Mouse (Mus musculus) embryo, embryonic 9.5 days (tissue): ENCODE data around the gene Zic1.
A peak's percentile ranks its signal among the peaks of the same experiment; 100 is the strongest.

Experiments
- DNase-seq: peaks from one replicate; pipeline ENCODE4 v3.0.0-alpha.2; 2017; ENCODE audit errors: extremely low spot score

Zic1 gene

DNA sequence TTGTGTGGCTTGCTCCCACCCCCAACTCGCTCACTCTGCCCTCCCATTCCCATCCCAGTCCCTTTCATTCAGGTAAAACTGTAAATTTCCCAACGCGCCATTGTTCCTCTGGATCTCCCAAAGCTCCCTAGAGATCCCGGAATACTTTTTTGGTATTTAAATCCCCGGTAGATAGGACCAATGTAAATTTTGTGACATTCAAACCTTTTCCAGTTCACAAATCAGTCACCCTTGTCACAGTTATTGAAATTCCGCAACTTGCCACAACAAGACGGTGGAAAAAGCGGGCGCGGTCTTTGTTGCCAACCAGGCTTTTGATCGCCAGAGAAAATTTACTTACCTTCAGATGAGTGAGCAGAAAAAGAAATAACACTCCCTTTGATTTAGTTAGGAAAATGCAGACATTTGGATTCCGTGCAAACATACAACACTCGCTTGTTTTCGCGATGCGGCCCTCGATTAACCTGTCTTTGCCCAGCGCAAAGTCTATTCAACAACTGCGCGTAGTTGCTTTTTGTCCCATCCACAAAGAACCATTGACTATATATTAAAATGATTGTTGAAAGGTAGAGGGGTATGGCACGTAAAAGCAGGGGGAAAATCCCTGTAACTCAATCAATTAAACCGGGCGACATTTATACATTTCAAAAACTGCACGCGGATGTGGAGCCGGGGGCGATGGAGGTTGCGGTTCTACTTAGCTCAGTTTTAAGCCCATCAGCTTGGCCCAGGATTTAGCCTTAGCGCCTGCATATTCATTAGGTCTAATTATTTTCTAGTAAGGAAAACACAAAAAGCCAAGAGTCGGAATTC is 1.6 kb upstream of the Zic1 start:
- DNase-seq: no peak

DNA sequence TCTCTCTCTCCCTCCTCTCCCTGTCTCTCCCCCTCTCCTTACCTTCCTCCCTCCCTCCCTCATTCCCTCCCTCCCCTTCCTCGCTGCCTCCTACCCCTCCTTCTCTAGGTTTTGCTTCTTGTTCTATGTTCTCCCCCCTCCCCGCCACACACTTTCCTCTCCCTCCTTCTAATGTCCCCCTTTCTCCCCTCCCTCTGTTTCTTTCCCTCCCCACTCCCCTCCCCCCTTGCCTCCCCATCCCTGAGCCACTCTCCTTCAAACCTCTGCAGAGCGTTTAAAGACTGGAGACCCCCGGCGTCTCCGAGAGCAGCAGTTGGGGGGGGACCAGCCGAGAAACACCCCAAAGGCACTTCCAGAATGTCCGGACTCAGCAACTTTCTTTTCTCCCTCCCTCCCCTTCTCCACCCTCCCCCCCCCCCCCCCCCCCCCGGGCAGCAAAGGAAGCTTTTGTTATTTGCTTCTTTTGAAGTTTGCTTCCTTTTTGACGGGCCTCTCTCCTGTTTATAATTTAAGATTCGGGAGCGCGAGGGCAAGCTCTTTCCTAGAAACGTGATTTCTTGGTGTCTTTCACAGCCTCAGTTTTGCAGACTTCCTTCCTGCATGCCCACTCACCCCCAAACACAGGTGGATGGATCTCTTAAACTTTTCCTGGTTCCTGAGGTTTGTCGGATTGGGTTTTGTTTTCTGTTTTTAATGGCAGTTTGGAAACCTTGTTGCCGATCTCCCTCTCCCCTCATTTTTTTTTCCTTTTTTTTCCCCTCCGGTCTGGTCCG is 802 bp upstream of the Zic1 start:
- DNase-seq: no peak

DNA sequence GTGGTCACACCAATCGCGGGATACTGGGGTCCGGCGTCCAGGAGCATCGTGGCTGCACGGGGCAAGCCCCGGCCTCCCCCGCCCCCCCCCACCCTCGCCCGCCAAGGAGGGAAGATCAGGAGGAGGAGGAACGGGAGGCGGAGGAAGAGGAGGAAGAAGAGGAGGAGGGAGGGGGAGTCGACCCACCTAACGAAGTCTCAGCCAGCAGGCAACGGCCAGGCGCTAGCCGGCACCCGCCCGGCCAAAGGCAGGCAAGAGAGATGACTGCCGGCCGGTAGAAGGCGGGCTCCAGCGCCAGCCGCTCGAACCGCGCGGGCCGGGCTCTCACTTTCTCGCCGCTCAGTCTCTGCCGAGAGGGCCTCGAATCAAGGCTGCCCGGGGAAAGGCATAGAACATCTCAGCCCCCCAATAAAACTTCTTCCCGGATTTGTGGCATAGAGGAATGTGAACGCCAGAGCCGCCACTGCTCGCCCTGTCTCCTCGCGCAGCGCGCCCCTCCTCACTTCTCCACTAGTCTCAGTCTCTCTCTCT is 574 bp downstream of the Zic1 start:
- peak; percentile 76 for DNase-seq

DNA sequence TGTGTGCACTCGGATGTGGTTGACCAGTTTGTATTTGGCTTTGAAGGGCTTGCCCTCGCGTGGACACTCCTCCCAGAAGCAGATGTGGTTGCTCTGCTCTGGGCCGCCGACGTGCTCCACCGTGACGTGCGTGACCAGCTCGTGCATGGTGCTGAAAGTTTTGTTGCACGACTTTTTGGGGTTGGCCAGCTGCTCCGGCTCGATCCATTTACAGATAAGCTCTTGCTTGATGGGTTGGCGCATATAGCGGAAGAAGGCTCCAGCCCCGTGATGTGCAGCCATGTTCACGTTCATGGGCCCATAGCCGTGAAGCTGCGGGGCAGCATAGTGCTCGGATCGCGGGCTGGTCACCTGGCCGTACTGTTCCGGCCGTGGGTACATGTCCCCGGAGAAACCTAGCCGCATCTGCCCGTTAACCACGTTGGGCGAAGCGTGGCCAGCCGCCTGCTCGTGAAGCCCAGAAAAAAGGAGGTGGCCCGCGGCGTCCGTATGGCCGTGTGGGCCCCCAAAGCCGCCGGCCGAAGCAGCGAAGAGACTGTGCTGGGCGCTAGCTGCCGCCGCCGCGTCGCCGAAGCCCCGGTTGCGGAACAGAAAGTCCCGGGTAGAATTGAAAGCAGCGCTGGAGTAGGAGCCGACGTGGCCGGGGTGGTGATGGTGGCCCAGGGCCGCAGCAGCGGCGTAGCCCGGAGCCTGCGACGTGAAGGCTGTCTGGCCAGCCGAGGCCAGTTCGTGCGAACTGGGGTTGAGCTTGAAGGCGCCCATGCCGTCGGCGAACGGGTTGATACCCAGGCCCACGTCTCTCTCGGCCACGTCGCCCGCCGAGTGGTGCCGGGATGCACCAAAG is 1.3 kb downstream of the Zic1 start:
- peak; percentile 68 for DNase-seq

GRCm38 (mm10) chr9:91363814-91364126 is 1.8 kb downstream of the Zic1 start:
- DNase-seq: no peak

DNA sequence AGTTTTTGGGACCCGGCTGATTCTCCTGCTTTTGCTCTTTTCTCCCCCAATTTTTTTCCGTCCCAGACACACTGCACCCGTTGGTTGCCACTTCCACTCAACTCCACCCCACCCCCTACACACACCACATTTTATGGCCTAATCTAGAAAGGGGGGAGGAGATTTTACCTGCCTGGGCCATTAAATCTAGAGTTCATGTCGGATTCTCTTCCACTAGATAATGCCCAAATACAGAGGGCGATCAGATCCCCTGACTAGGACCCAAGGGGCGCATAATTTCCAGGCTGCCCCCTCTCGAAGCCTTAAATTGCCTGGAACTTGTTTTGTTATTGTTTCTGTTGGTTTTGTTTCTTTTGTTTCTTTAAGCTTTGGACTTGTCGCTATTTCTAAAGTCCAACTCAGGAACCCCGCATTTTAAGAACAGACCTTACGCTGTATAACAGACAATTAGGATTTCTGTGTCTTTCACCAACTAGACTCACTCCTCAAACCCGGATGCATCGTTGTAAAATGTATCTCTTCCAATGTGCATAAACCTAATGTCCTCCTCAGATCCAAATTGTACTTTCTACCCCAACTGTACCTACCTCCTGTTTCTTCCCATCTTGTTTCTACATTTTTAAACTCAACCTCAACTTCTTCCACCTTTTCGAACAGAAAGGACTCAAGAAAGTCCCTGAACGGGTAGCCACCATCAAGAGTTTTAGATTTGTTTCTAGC is 2.4 kb downstream of the Zic1 start:
- DNase-seq: peak; percentile 46

DNA sequence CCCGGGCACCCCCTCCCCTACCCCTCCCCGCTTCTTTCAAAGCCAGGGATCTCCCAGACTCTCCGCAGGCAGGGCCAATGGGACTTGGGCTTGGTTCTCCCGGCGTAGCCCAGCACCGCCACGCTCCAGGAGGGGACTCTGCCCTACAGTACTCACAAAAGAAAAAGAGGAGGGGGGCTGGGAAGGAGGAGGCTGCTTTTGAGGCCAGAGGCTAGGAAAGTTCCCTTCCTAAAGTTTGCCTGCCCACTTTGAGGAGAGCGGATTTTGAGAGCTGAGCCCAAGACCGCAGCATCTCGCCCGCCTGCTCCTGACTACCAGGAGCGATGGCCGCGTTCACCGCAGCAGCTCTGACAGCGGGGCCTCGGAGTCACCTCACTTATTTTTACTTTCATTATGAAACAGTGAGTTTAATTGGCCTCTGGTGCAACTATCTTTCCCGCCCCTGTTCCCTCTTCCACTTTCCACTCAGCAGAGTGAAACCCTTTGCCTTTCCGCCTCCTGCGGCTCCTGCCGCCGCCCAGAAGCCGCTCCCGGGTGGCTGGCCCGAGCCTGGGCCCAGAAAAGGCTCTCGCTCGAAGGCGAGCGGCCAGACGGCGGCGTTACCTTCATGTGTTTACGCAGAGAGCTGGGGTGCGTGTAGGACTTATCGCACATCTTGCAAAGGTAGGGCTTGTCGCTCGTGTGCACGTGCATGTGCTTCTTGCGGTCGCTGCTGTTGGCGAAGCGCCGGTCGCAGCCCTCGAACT is 3.6 kb downstream of the Zic1 start, which contains the start of gene Zic4:
Gene Zic4 (plus strand): TSS at position 558 of the 746 bp plus-strand sequence.
- peak; percentile 81 for DNase-seq

DNA sequence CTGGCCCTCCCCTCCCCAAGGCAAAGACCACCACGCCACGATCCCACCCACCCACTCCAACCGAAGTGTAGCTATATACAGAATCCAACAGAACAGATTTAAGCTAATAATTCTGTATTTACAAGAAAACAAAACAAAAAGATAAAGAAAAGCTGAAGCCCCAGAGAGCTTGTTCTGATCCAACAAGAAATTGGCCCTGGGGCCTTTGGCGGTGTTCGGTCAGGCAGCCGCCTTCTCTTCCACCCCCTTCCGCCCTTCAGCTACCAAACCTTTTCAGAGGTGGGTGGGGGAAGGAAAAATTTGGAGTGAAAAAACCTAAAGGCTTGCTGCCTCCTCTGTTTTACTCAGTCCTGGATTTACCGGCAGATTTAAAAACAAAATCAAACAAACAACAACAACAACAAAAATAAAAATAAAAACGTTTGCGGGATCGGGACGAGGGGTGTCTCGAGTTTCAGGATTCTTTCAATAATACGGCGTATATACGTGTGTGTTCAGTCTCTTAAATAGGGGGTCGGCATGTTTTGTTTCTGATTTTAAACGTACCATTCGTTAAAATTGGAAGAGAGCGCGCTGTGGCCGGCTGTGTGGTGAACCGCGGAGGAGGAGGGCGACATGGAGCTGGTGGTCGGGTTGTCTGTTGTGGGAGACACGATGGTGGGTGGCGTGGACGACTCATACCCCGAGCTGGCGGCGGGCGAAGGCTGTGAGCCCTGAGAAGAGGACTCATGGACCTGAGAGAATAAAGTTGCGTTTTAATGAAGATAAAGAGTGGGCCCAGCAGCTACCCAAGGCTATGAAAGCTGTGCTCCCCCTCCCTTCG is 4.4 kb downstream of the Zic1 start:
- DNase-seq: peak; percentile 58

- peak; percentile 41 for DNase-seq
Measured at GRCm38 (mm10) chr9:91360151-91361032, 5.2 kb downstream of the Zic1 start.

DNA sequence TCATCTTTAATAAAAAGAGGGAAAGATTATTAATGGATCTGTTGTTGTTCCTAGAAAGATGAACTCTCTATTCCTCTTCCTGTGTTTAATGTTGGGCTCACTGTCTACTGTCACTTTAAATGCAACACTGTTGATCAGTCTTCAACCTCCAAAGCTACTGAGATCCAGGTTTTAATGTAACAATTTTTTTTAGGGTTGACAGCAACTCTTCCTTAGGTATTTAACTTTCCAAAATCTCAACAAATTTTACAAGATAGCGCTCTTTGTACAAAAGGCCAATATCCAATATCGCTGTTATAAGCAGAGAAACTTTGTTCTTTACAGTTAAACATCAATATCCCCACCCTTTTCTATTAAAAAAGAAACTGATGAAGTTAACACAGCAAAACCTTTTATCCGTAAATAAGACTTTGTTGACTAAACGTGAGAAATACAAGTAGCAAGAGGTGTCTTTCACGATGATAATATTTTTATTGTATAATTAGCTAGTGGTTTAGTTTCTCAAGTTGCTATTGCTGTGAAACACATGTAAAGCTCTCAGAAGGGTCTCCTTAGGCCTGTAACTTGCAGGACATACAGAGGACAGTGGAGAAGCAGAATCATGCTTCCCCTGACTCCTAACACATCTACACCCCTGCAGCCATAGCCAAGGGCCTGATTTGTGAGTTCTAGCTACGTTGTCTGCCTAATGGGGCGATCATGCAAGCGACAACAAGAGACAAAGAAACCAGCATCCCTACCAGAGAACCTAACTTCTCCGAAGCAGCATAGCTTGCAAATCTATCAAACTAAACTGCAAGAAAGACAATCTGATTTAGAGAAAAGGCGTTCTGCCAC is 6.5 kb downstream of the Zic1 start:
- DNase-seq: peak; percentile 47

DNA sequence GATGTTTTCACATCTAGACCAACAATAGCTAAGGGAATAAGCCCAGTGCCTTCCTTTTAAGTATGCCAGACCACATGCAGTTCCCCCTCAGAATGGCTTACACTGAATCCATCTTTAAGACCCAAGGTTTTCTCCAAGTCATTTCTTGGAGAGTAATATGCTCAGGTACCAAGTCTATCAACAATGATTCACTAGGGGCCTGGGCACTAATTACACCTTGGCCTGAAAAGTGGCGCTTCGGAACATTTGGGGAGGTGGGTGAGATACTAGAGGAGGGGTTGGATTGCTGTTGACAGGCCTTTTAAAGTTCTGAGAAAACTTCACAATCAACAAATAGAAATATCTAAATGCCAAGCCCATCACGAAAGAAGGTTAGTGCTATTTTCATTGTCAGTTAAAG is 8.3 kb downstream of the Zic1 start:
- DNase-seq: no peak

- DNase-seq: peak; percentile 17
Measured at GRCm38 (mm10) chr9:91356353-91356740, 9.3 kb downstream of the Zic1 start.

- peak; percentile 82 for DNase-seq
Measured at GRCm38 (mm10) chr9:91355629-91356352, 9.8 kb downstream of the Zic1 start.

DNA sequence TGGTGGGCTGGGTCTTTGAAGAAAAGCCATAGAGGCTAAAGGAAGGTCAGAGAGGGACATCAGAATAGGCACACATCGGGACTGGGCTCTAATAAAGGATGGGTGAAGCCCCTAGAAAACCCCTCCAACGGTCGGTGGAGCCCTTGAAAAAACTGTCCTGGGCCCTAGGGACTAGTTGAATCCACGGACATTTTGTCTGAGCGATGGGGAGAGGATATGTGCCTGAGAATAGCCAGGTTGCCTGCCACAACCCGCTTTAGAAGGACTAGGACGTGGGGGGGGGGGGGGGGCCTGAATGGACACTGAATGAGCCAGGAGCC is 10.4 kb downstream of the Zic1 start:
- DNase-seq: no peak

GRCm38 (mm10) chr9:91354434-91355269 is 11.0 kb downstream of the Zic1 start:
- DNase-seq: peak; percentile 30
